Mouse (Mus musculus): ENCODE data around the gene Hyou1. TPM values are rescaled to one million over a fixed set of nuclear protein-coding genes. Genes with fewer than 3 reads are reported as not detected.
"Not testable (repeated sequence)": the region's sequence is repeated elsewhere in the genome, so short reads cannot be mapped to it uniquely, and the experiment has no call there.

The Hyou1 gene
- total RNA-seq, 1 experiment from 2014 or later: 99.1 TPM

DNA sequence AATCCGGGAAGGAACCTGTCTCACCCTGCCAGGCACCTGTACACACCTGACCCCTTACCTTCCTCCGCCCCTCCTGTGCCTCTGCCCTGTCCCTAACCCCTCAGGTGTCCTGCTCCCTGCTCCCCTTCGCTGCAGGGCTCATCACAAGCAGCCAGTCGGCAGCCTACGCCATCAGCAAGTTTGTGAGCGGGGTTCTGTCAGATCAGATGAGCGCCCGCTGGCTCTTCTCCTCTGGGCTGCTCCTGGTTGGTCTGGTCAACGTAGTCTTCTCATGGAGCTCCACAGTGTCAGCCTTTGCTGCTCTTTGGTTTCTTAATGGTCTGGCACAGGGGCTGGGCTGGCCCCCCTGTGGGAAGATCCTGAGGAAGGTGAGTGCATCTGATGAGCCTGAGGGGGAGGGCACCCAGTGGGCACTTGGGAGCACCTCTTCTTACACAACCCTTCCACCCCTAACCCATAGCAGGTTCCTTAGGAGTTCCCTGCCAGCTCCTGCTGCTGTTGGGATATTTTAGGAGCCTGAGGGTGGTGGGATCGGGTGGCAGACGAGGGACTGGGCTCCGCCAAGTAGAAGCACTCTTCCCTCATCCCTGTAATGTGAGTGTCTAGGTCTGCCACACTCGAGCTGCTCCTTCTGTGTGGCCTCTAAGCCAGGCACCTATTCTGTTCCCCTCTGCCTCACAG is 20.0 kb downstream of the Hyou1 start:
- no peak for ATAC-seq (replicated peaks; ENCODE audit: low read depth, poor library complexity, severe bottlenecking)

DNA sequence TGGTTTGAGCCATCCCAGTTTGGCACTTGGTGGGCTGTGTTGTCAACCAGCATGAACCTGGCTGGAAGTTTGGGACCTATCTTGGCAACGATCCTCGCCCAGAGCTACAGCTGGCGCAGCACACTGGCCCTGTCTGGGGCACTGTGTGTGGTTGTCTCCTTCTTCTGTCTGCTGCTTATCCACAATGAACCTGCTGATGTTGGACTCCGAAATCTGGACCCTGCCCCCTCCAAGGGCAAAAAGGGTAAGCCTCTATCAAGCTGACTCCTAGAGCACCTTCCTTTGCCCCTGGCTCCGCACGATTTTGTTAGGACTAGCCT is 20.5 kb downstream of the Hyou1 start:
- ATAC-seq (replicated peaks; ENCODE audit: low read depth, poor library complexity, severe bottlenecking): no peak

DNA sequence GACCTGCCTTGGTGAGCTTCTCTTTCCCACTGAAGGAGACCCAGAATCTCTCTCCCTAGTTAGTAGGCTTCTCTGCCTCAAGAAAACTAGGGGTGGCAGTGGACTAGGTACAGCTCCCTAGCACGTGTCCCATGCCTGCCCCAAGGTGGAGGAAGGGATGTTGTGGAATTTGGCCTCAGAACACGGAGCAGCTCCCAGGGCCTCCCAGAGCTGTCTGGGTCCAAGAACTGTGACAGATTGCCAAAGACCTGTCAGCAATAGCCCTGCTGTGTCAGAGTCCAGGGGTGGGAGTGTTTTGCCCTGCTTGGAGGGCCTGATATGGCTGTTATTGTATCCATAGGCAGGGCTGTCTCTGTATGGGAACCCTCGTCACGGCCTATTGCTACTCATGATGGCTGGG is 21.8 kb downstream of the Hyou1 start:
- ATAC-seq (replicated peaks; ENCODE audit: low read depth, poor library complexity, severe bottlenecking): no peak

GRCm38 (mm10) chr9:44405011-44405410 is 25.7 kb downstream of the Hyou1 start:
- ATAC-seq (replicated peaks; ENCODE audit: low read depth, poor library complexity, severe bottlenecking): no peak

GRCm38 (mm10) chr9:44406906-44407751 is 27.8 kb downstream of the Hyou1 start, which contains the start of the genes Rps25 and Trappc4:
Gene Rps25 (plus strand): TSS chr9:44407139.
Gene Trappc4 (minus strand): TSS chr9:44407600.
- peak; percentile 88 for ATAC-seq (replicated peaks; ENCODE audit: low read depth, poor library complexity, severe bottlenecking)

GRCm38 (mm10) chr9:44407752-44408097 is 28.4 kb downstream of the Hyou1 start:
- ATAC-seq (replicated peaks; ENCODE audit: low read depth, poor library complexity, severe bottlenecking): no peak

DNA sequence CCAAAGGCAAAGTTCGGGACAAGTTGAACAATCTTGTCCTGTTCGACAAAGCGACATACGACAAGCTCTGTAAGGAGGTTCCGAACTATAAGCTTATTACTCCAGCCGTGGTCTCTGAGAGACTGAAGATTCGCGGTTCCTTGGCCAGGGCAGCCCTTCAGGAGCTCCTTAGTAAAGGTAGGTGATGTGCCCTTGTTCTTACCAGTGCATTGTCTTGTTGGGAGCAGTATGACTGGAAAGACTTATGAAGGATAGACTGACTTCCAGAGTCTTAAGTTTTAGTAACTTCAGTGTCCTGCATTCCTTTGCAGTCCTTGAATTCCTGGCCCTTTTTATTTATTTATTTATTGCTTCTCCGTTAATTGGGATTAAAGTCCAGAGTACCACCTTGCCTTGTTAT is 29.4 kb downstream of the Hyou1 start:
- not testable (repeated sequence) for ATAC-seq (replicated peaks; ENCODE audit: low read depth, poor library complexity, severe bottlenecking)

DNA sequence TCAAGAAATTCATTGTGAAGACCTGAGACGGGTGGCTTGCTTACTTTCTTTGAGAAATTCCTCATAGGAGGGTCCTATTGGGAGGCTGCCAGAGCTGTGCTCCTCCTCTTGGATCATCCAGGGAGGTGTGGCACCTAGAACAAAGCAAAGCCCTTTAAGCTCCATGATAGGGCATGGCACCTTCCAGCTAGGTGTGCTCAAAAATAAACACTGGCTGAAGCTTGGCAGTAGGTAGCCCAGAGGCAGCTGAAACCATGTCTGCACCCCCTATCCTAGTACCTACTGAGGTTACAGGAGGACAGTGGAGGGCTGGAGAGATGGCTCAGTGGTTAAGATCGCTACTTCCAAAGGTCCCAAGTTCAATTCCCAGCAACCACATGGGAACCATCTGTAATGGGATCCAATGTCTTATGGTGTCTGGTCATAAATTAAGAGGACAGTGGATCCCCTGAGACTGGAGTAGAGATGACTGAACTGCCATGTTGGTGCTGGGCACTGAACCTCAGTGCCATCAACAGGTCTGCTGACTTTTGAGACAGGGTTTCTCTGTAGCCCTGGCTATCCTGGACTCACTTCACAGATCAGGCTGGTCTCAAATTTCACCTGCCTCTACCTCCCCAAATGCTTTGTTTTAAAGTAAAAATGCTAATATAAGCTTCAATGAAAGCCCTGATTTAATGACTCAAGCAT is 31.5 kb downstream of the Hyou1 start:
- no peak for ATAC-seq (replicated peaks; ENCODE audit: low read depth, poor library complexity, severe bottlenecking)

DNA sequence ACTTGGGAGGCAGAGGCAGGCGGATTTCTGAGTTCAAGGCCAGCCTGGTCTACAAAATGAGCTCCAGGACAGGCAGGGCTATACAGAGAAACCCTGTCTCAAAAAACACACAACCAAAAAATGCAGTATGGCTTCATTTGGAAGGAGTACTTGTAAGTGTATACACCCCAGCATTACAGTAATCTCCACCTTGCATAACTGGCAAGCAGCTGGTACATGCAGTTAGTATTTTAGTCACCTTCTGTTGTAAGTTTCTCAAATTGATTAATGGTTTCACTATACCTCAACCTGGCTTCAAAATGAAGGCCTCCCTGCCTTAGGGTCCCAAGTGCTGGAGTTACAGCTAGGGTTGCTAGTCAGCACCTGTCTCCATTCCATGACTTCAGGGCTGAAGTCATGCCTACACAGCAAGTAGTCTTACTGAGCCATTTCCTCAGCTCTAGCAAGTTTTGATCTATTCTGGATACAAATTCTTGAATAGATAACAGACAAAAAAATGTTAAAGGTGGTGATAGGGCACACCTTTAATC is 32.4 kb downstream of the Hyou1 start:
- no peak for ATAC-seq (replicated peaks; ENCODE audit: low read depth, poor library complexity, severe bottlenecking)

- ATAC-seq (replicated peaks; ENCODE audit: low read depth, poor library complexity, severe bottlenecking): 0 out of 2 replicates have a peak, but pooled peaks have one; percentile 12
These were observed 33.0 kb downstream of the Hyou1 start for GRCm38 (mm10) chr9:44412306-44412705.

GRCm38 (mm10) chr9:44412781-44413180 is 33.5 kb downstream of the Hyou1 start:
- no peak for ATAC-seq (replicated peaks; ENCODE audit: low read depth, poor library complexity, severe bottlenecking)

DNA sequence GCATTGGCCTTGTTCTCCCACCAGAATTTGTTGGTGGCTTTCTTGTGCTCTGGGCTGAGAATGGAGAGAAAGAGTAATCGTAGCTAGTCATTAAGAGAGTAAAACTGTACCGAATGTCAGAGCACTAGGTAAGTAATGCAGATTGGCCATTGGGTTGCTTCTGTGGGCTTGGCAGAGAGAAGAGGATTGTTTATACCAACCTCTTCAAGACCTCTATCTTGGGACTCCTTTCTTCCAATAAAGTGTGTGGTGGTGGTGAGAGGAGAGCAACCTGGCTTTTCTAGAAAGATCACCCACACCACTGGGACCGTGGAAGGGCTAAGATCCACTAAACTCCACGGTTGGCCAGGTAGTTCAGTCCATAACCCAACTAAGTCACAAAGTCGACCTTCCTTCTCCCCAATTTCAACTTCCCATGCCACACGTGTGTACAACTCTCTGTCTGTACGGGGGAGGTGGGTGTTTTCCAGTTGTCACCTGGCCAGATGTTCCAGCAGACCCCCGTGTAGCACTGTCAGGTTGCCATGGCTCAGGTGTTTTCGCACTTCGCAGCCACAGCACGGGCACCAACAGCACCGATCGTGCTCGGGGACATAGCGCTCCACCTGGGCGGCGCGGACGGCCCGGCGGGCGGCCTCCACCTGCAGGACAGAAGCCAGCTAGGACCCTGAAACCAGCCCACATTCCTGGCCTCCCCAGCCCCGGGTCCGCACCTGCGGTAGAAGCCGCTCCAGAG is 38.0 kb downstream of the Hyou1 start:
- no peak for ATAC-seq (replicated peaks; ENCODE audit: low read depth, poor library complexity, severe bottlenecking)

- ATAC-seq (replicated peaks; ENCODE audit: low read depth, poor library complexity, severe bottlenecking): peak; percentile 92
These were observed 38.6 kb downstream of the Hyou1 start for GRCm38 (mm10) chr9:44417892-44418363.

DNA sequence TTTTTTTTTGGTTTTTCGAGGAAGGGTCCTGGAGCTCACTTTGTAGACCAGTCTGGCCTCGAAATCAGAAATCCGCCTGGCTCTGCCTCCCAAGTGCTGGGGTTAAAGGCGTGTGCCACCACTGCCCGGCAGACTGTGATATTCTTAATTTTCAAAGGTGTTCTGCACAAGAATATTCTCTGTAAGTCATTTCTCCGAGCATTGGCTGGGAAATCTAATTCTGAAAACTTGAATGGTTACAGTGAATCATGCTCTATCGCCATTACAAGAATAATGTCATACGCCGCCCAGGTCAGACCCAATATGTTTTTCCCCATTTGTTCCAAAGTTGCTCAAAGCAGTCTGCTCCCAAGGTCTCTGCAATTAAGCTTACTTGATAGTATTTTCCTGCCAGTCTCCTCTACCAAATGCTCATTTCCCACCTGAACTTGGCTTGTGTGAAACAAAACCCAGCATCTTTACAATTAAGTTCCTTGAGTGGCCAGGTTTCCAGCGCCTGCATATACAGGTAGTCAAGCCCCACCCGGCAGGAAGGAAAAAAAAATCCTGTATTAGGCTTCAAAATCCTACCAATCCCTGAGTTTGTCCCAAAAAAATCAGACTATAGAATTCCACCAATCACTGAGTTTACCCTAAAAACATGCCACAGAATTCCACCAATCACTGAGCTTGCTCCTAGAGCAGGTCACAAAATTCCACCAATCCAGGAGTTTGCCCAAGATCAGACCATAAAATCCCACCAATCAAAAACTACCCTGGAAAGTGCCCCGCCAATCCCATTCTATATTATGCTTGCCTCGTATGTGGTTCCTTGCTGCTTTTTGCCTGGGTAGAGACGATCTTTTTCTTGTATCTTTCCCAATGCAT is 39.5 kb downstream of the Hyou1 start, which contains the start of gene Ccdc84:
Ccdc84 (minus strand) TSS at position 51 of the 867 bp plus-strand sequence.
- ATAC-seq (replicated peaks; ENCODE audit: low read depth, poor library complexity, severe bottlenecking): no peak

- not testable (repeated sequence) for ATAC-seq (replicated peaks; ENCODE audit: low read depth, poor library complexity, severe bottlenecking)
These were observed 40.4 kb downstream of the Hyou1 start for GRCm38 (mm10) chr9:44419730-44420129.

GRCm38 (mm10) chr9:44420280-44420898 is 41.1 kb downstream of the Hyou1 start:
- ATAC-seq (replicated peaks; ENCODE audit: low read depth, poor library complexity, severe bottlenecking): peak; percentile 38

GRCm38 (mm10) chr9:44423576-44423975 is 44.3 kb downstream of the Hyou1 start:
- no peak for ATAC-seq (replicated peaks; ENCODE audit: low read depth, poor library complexity, severe bottlenecking)

DNA sequence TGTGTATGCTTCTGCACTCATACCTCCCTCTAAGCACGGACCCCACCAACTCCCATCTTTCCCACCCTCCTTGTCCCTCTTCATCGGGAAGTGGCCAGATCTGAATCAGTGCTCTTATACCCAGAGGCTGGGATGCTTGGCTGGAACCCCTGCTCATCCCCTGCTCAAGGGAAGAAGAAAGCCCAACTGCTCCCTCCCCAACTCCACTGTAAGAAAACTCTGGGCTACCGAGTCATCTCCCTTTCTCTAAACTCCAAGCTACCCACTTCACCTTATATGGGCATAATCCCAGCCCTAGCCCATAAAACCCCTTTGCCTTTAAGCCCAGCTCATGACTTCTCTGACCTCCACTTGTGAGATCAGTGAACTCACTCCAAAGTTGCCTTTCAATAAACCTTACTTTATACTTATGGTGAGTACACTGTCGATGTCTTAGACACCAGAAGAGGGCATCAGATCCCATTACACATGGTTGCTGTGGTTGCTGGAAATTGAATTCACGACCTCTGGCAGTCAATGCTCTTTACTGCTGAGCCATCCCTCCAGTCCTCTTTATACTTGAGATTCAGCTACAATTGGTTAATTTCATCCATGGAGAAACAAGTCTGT is 53.4 kb downstream of the Hyou1 start:
- ATAC-seq (replicated peaks; ENCODE audit: low read depth, poor library complexity, severe bottlenecking): no peak
